Mouse (Mus musculus) splenic B cell, adult 2 months (primary cell): Measurements from ENCODE around the gene Tspan14.

Source experiments
- DNase-seq: peaks from one replicate; pipeline ENCODE4 v3.0.0-alpha.2; 2011; ENCODE audit warnings: low read depth, low spot score
- H3K27me3 ChIP-seq: 2 replicates; pipeline ENCODE4 v1.6.1; 2012; ENCODE audit warnings: mild to moderate bottlenecking, low read length, moderate library complexity, mixed read lengths; ENCODE audit not compliant: control insufficient read depth, poor library complexity, insufficient read depth, severe bottlenecking
- H3K36me3 ChIP-seq: 2 replicates; pipeline ENCODE4 v1.6.1; 2012; ENCODE audit warnings: mild to moderate bottlenecking, low read length, moderate library complexity, mixed read lengths; ENCODE audit not compliant: control insufficient read depth, poor library complexity, insufficient read depth, severe bottlenecking

Gene Tspan14

GRCm38 (mm10) chr14:40966392-40966861 lies at the start of gene Tspan14:
TSS of gene Tspan14 (minus strand) at chr14:40966807.
- no peaks in the 10 kb centered on the region for H3K36me3 ChIP-seq
- no peaks in the 10 kb centered on the region for H3K27me3 ChIP-seq
- no peak for DNase-seq

GRCm38 (mm10) chr14:41014701-41015240 lies 48.2 kb upstream of the Tspan14 start:
- Histone ChIP-seq H3K36me3 (no peaks in the 10 kb centered on the region), H3K27me3 (no peaks in the 10 kb centered on the region)
- DNase-seq: peak; percentile 23

GRCm38 (mm10) chr14:41013630-41014613 lies 47.3 kb upstream of the Tspan14 start, which contains the start of gene Fam213a:
TSS of gene Fam213a (minus strand) at chr14:41013788.
- no peaks in the 10 kb centered on the region for H3K36me3 ChIP-seq
- peak; percentile 94 for DNase-seq
- H3K27me3 ChIP-seq: no peaks in the 10 kb centered on the region

GRCm38 (mm10) chr14:41013143-41013542 lies 46.5 kb upstream of the Tspan14 start:
- Histone ChIP-seq H3K27me3 (no peaks in the 10 kb centered on the region), H3K36me3 (no peaks in the 10 kb centered on the region)
- DNase-seq: no peak

GRCm38 (mm10) chr14:41011916-41012315 lies 45.3 kb upstream of the Tspan14 start:
- DNase-seq: no peak
- Histone ChIP-seq H3K27me3 (no peaks in the 10 kb centered on the region), H3K36me3 (no peaks in the 10 kb centered on the region)

- H3K36me3 ChIP-seq: no peaks in the 10 kb centered on the region
- H3K27me3 ChIP-seq: no peaks in the 10 kb centered on the region
- DNase-seq: no peak
These were observed 41.5 kb upstream of the Tspan14 start for GRCm38 (mm10) chr14:41008138-41008537.

- no peak for DNase-seq
- no peaks in the 10 kb centered on the region for H3K27me3 ChIP-seq
- no peaks in the 10 kb centered on the region for H3K36me3 ChIP-seq
These were observed 41.0 kb upstream of the Tspan14 start for GRCm38 (mm10) chr14:41007641-41008040.

- DNase-seq: no peak
- Histone ChIP-seq H3K27me3 (no peaks in the 10 kb centered on the region), H3K36me3 (no peaks in the 10 kb centered on the region)
These were observed 40.3 kb upstream of the Tspan14 start for GRCm38 (mm10) chr14:41006899-41007298.

- no peak for DNase-seq
- Histone ChIP-seq H3K27me3 (no peaks in the 10 kb centered on the region), H3K36me3 (no peaks in the 10 kb centered on the region)
These were observed 39.7 kb upstream of the Tspan14 start for GRCm38 (mm10) chr14:41006263-41006662.

GRCm38 (mm10) chr14:41005716-41006115 lies 39.1 kb upstream of the Tspan14 start:
- DNase-seq: no peak
- H3K36me3 ChIP-seq: no peaks in the 10 kb centered on the region
- H3K27me3 ChIP-seq: no peaks in the 10 kb centered on the region

- no peak for DNase-seq
- Histone ChIP-seq H3K36me3 (no peaks in the 10 kb centered on the region), H3K27me3 (no peaks in the 10 kb centered on the region)
These were observed 37.9 kb upstream of the Tspan14 start for GRCm38 (mm10) chr14:41004201-41005141.

- H3K27me3 ChIP-seq: no peaks in the 10 kb centered on the region
- no peak for DNase-seq
- no peaks in the 10 kb centered on the region for H3K36me3 ChIP-seq
These were observed 35.0 kb upstream of the Tspan14 start for GRCm38 (mm10) chr14:41001576-41001975.

- DNase-seq: no peak
- H3K27me3 ChIP-seq: no peaks in the 10 kb centered on the region
- H3K36me3 ChIP-seq: no peaks in the 10 kb centered on the region
These were observed 34.2 kb upstream of the Tspan14 start for GRCm38 (mm10) chr14:41000801-41001200.

- Histone ChIP-seq H3K27me3 (no peaks in the 10 kb centered on the region), H3K36me3 (no peaks in the 10 kb centered on the region)
- DNase-seq: peak; percentile 94
These were observed 33.5 kb upstream of the Tspan14 start for GRCm38 (mm10) chr14:40999904-41000645.
